19 mouse cellular contexts compared by ENCODE assay signal in the genomic region with DNA sequence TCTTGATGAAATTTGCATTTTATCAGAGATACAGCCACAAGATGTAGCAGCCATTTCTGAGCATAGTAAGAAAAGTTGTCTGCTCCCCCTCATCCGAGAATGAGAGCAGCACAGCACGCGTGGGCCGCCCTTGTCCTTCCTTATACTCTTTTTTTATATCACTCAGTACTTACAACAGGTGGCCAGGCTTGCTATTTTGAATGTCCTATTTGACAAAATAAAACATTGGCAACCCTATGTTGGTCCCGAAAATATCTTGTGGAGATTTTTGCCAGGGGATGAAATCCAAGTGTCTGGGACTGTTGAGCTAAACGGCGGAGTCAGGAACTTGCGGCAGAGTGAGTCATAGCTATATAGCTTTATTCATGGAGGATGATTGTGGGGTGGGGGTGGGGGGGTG.
DNase-seq lines count a peak whose midpoint lies in the region; ATAC-seq and TF ChIP-seq lines count a peak whose summit lies in the region.
"Had no signal": no experiment of that assay in that cellular context is flagged by ENCODE, and none has a peak within 500 bp of the region (broad histone marks: within the 10 kb centered on the region; RNA-seq: fewer than 3 reads in every experiment).

No protein-coding gene starts in this region.

- DNase-seq in frontal cortex, postnatal 25 days (ENCODE audit: low spot score in 2 of 2), result no peak
- peak; percentile 80 for DNase-seq in right cerebral cortex, adult 18-20 months
- no peak for DNase-seq in right cerebral cortex, postnatal 4 days
- DNase-seq in adrenal gland, adult 8-10 months, result no peak
- no peak for DNase-seq in cerebellum, adult 9-10 months
- DNase-seq in liver, embryonic 11.5 days (ENCODE audit: low spot score), result no peak
- DNase-seq: adrenal gland, postnatal 25 days; cerebellum, postnatal 10 days; gastrocnemius, postnatal 36 days; liver, embryonic 13.5 days; retina, postnatal 1 day had no signal

- H3K36me3 ChIP-seq in liver, embryonic 11.5 days (ENCODE audit: control insufficient read depth, insufficient read depth, low read length), result no peaks in the 10 kb centered on the region
- H3K36me3 ChIP-seq: heart, embryonic 13.5 days; hindbrain, embryonic 10.5 days; kidney, embryonic 15.5 days; liver, embryonic 13.5 days; neural tube, embryonic 13.5 days had no signal

- TF ChIP-seq POLR2A in olfactory bulb, adult 2 months (IDR thresholded peaks at IDR 0.05; ENCODE audit: insufficient read depth, low read depth, low read length), result no peak

- no peak overlapping the region for H3K4me2 ChIP-seq in liver, embryonic 11.5 days
- H3K4me2 ChIP-seq: forebrain, embryonic 13.5 days; heart, embryonic 13.5 days; kidney, embryonic 15.5 days; liver, embryonic 13.5 days; neural tube, embryonic 13.5 days had no signal

- WGBS in olfactory bulb, adult 2 months, result 38% methylated on average over 8 of the region's 8 CpGs
- 88% methylated on average over 8 of the region's 8 CpGs for WGBS in liver, embryonic 11.5 days

- no peaks in the 10 kb centered on the region for H3K9me3 ChIP-seq in liver, embryonic 11.5 days (ENCODE audit: control insufficient read depth, low read length)
- H3K9me3 ChIP-seq: forebrain, embryonic 13.5 days; heart, embryonic 13.5 days; hindbrain, embryonic 10.5 days; kidney, embryonic 15.5 days; liver, embryonic 13.5 days; neural tube, embryonic 13.5 days had no signal

- H3K4me3 ChIP-seq in olfactory bulb, adult 2 months (ENCODE audit: insufficient read depth, low read depth, low read length), result no peak overlapping the region
- no peak overlapping the region for H3K4me3 ChIP-seq in liver, embryonic 11.5 days (ENCODE audit: low read depth, low read length)
- H3K4me3 ChIP-seq: forebrain, embryonic 13.5 days; heart, embryonic 13.5 days; hindbrain, embryonic 10.5 days; kidney, embryonic 15.5 days; liver, embryonic 13.5 days; neural tube, embryonic 13.5 days had no signal

- TF ChIP-seq CTCF in olfactory bulb, adult 2 months (IDR thresholded peaks at IDR 0.05; ENCODE audit: insufficient read depth, low read depth, low read length), result no peak

- peaks cover 48% of the 10 kb centered on the region for H3K4me1 ChIP-seq in olfactory bulb, adult 2 months (ENCODE audit: control insufficient read depth, insufficient read depth, low read length)
- H3K4me1 ChIP-seq in liver, embryonic 11.5 days (replicated peaks; ENCODE audit: control insufficient read depth, insufficient read depth, low read length), result 0 out of 2 replicates have a peak, but pooled peaks cover 2% of the 10 kb centered on the region
- H3K4me1 ChIP-seq: kidney, embryonic 15.5 days; liver, embryonic 13.5 days had no signal

- H3K9ac ChIP-seq in liver, embryonic 11.5 days (ENCODE audit: low read depth, low read length), result no peak overlapping the region
- H3K9ac ChIP-seq: forebrain, embryonic 13.5 days; heart, embryonic 13.5 days; kidney, embryonic 15.5 days; liver, embryonic 13.5 days; neural tube, embryonic 13.5 days had no signal

- no peaks in the 10 kb centered on the region for H3K27me3 ChIP-seq in liver, embryonic 11.5 days (replicated peaks; ENCODE audit: control insufficient read depth, insufficient read depth, low read length)
- H3K27me3 ChIP-seq: heart, embryonic 13.5 days; kidney, embryonic 15.5 days; liver, embryonic 13.5 days; neural tube, embryonic 13.5 days had no signal

- peak; percentile 82 for ATAC-seq in frontal cortex, adult (ENCODE audit: low TSS enrichment)
- no peak for ATAC-seq in liver, embryonic 11.5 days (replicated peaks; ENCODE audit: low FRiP score)
- ATAC-seq: lung, postnatal 0 days had no signal

- peak overlapping the region; percentile 43 for H3K27ac ChIP-seq in olfactory bulb, adult 2 months (ENCODE audit: insufficient read depth, low read depth, low read length)
- H3K27ac ChIP-seq in liver, embryonic 11.5 days (ENCODE audit: low read depth, low read length), result no peak overlapping the region
- H3K27ac ChIP-seq: forebrain, embryonic 13.5 days; heart, embryonic 13.5 days; hindbrain, embryonic 10.5 days; kidney, embryonic 15.5 days; liver, embryonic 13.5 days; neural tube, embryonic 13.5 days had no signal
